Mouse (Mus musculus) naive thymus-derived CD4-positive, alpha-beta T cell, adult 2 months (primary cell): ENCODE results near the gene Poc1b.
A peak's percentile ranks its signal among the peaks of the same experiment; 100 is the strongest.
"Not testable (repeated sequence)": the region's sequence is repeated elsewhere in the genome, so short reads cannot be mapped to it uniquely, and the experiment has no call there.

ENCODE experiments used
- DNase-seq: peaks from one replicate; pipeline ENCODE4 v3.0.0-alpha.2; 2011; ENCODE audit warnings: low read depth

The Poc1b gene

GRCm38 (mm10) chr10:99157697-99158096, 50.9 kb downstream of the Poc1b start:
- not testable (repeated sequence) for DNase-seq

DNA sequence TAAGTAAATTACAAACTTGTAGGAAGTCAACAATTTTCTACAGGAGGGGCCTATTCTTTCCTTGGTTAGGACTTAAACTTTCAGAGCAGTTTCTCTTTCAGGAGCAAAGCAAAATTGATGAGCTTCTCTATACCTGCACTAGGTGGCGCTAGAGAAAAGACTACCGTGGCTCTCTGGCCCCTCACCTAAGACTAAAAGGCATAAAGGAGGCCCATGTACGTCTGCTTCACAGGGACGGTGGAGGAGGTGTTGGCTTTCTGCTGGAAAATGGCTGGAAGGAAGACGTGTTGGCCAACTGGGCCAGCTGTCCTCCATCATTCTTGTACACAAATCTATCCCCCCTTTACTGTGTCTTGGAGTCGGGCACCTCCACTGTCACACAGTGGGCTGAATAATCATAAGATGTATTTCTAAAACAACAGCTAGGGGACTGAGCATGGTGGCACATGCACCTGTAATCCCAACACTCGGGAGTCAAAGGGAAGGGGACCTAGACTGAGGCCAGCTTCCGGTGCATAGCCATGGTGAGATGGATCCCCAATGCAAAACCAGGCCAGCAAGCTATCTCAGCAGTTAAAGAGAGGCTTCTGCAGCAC, 55.2 kb downstream of the Poc1b start:
- DNase-seq, result peak; percentile 78

DNA sequence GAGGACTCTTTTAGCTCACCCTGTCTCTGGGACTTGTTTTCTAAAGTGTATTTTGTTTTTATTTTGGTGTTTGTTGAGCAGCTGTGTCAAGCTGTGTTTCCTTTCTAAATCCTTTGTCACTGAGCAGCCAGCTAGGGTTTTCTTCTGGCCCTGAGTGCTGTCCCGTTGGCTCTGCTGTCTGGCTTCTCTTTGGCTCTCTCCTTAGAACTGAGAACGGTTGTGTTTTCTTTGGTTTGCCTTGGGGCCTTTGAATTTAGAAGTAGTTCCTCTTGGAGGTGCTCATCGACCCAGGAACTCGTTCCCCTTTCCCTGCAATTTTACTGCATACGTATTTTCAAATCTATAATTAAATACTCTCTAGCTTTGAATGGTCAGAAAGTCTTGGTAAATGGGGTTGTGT, 56.2 kb downstream of the Poc1b start:
- no peak for DNase-seq

DNA sequence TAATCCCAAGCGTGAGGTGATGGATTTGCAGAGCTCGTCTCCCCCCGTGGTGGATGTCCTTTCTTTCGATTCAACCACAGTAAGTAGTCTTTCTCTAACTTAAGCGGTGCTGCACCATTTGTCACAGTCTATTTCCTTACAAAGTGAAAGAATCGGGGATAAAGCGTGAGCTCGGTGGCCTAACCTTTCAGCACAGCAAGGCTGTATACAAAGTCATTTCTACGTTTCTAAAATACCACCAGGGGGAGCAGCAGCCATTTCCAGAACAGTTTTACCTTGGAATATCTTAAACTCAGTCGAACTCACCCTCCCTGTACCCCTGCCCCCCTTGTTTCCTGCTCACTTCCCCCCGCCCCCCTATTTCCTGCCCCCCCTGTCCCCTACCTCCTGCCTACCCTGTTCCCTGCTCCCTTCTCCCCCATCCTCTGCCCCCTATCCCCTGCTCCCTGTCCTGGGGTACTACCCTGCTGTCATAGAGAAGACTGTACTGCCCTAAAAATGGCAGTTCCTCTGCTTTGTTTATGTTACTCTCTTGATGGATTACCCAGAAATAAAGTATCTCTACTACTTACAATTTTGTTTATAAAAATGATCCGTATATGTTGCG, 58.1 kb downstream of the Poc1b start:
- DNase-seq, result peak; percentile 75

- DNase-seq, result peak; percentile 52
Measured at GRCm38 (mm10) chr10:99165751-99166282, 59.0 kb downstream of the Poc1b start.

- DNase-seq, result peak; percentile 40
Measured at GRCm38 (mm10) chr10:99166392-99166791, 59.6 kb downstream of the Poc1b start.

DNA sequence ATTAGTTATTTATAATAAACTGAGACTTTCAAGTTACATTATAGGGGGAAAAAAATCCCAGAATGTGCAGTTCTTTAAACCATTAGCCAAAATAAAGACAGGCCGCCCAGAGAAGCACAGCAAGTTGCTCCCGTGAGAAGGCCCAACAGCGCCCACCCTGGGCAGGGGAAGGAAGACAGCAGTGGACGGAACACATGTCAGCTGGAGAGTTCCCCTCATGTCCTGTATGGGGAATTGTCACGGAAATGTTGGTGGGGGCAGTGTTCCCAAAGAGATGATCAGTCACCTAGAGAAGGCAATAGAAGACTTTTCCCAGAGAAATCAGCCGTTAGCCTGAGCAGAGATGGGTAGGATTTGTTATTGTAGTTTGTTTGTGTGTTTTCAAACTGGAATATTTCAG, 61.6 kb downstream of the Poc1b start:
- DNase-seq, result no peak

DNA sequence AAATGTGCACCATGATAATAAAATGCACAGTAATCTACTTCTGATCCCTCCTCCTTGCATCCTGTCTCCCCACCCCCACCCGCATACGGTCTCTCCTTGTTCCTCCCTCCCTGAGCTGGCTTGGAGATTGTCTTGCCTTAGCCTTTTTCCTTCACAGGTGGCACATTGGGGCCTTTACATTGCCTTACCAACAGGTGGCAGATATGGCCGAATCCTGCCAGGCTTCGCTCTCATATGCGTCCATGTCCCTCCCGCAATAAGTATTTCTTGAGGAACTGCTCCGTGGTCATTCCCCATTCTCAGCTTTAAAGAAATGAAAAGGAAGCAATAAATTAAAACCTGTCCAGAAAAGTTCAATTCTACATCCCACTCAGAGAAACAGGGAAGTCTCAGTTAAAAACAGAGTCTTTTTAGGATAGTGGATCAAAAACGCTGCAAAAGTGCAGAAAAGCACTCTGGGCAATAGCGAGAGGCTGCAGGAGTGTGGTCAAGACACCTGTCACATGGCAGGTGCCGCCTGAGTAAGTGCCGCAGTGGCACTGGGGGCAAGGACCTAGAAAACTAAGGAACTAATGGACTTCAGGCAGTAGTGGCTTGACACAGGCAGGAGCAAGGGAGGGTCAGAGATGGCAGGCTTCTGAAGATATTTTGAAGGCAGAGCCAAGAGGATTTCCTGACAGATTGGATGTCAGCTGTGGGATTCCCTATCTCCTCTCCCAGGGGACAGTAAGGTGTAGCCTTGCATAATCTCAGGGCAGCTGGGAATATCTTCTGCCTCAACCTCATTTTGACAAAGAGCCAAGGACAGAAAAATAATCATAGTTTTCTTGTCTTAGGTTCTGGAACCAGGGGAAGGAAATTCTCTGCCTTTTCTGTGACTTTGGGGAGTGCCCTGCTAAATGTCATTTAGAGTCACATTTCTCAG, 62.3 kb downstream of the Poc1b start:
- peak; percentile 68 for DNase-seq

GRCm38 (mm10) chr10:99169765-99170129, 62.9 kb downstream of the Poc1b start:
- DNase-seq, result peak; percentile 78

DNA sequence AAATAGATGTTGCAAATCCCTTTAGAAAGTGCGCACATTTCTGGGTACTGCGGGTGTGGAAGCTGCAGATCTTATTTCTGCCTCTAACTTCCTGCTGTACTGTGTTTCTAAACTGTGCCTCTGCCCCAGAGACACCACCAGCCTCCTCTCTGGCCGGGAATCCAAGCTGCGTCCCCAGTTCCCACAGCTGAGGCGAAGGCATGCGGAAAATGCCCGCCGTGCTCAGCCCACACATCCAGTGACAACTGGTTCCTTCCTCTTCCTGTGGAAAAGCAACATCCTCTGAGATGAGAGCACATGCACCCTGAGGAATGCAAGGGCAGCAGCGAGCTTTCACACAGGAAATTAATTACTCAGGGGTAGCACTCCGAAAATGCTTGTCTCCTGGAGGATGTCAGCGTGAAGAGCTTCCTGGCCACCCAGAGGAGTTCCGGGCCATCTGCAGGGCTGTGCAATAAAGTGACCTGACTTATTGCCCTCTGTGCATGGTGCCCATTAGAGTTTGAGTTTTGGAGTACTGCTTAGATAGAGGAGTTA, 65.2 kb downstream of the Poc1b start:
- peak; percentile 66 for DNase-seq

- no peak for DNase-seq
Measured at GRCm38 (mm10) chr10:99172906-99173507, 66.2 kb downstream of the Poc1b start.

DNA sequence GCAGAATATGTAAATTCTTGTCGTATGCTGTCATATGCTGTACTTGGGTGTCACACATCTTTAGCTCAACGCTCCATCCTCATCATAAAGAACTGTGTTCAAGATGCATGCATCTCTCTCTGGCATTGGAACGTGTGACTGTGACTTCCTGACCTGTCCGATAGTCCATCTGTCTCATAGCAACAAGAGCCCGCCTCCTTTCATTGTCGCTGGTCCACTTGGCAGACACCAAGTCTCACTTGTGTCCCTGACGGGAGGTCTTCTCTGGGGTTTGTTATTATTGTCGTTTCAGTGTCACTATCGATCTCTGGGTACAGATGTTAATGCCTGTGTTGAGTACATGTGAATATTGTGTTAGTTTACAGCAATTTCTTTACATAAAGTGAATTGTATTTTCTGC, 70.1 kb downstream of the Poc1b start:
- DNase-seq, result no peak

- no peak for DNase-seq
Measured at GRCm38 (mm10) chr10:99178118-99178517, 71.3 kb downstream of the Poc1b start.

DNA sequence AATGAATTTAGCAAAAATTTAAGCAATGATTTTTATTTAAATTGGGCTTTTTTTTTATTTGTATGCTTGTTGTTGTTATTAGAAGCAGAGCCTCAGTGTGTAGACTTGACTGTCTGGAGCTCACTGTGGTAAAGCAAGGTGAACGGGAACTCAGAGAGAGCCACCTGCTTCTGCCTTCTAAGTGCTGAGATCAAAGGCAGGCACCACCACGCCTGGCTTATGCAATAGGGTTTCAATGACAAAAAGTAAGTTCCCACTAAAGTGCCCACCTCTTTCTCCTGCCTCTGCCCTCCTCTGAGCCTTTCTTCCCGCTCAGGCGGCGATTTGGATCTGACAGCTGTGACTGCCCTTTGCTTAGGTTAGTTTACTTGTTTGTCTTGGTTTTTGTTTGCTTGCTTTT, 72.3 kb downstream of the Poc1b start:
- no peak for DNase-seq

DNA sequence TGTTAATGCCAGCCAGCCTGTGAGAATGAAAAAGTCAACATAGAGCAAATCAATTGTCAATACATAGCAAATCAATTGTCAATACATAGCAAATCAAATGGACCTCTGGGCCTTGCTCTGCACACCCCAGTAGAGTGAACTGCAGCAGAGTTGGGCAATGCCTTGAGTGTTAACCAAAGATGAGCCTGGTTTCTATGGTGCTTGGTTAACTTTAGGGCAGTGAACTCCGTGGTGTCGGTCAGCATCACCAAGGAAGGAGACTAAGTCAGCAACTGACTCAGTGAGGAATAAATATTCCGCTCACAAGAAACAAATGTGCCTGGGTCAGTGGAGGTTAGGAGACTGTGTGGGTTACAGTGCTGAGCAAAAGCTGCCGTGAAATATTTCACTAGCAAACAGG, 72.7 kb downstream of the Poc1b start:
- no peak for DNase-seq

DNA sequence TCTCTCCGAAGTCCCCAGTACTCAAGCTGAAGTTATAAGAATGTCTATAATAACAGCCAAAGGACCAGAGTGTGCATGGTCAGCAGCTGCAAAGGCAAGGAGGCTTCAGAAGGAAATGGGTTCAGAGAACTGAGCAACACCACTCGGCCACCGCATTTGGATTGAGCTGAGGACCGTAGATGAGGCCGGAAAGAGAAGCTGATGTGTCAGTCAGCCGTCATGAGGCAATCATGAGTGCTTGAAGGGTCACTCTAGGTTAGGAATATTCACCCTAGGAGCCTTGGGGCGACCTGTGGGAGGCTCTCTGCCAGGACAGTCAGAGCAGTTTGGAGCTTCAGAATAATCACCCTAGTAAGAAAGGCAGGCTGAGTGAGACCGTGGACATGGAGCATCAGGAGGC, 74.7 kb downstream of the Poc1b start:
- no peak for DNase-seq

DNA sequence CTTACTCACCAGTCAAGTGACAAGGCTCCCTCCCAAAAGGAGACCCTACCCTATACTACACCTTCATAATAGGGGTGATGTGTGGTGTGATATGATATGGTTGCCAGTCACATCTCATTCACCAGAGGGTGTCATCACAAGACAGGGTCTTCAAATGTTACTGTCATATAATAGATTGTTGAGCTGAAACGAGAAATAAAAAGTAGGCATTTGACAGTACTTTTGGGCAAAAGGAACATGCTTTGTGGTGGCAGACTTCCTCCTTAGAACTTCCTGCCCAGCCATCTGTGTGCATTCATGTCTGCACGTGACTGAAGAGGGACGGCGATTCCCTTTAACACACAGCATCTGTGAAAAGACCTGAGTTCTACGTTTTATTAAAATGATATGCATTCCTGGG, 75.3 kb downstream of the Poc1b start:
- peak; percentile 75 for DNase-seq

DNA sequence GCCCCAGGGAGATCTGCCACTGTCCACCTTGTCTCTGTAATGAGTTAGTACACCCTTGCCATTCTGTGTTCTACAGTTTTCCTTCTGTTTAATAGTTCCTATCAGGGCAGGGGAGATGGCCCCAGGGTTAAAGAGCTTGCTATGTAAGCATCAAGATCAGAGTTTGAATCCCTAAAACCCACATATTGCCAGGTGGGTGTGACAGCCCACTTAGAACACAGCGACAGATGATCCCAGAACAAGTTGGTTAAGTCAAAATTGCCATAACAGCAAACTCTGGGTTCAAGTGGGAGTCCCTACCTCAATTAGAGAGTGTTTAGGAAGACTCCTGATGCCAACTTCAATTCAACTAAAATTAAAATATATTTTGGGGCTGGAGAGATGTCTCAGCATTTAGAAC, 81.3 kb downstream of the Poc1b start:
- no peak for DNase-seq

DNA sequence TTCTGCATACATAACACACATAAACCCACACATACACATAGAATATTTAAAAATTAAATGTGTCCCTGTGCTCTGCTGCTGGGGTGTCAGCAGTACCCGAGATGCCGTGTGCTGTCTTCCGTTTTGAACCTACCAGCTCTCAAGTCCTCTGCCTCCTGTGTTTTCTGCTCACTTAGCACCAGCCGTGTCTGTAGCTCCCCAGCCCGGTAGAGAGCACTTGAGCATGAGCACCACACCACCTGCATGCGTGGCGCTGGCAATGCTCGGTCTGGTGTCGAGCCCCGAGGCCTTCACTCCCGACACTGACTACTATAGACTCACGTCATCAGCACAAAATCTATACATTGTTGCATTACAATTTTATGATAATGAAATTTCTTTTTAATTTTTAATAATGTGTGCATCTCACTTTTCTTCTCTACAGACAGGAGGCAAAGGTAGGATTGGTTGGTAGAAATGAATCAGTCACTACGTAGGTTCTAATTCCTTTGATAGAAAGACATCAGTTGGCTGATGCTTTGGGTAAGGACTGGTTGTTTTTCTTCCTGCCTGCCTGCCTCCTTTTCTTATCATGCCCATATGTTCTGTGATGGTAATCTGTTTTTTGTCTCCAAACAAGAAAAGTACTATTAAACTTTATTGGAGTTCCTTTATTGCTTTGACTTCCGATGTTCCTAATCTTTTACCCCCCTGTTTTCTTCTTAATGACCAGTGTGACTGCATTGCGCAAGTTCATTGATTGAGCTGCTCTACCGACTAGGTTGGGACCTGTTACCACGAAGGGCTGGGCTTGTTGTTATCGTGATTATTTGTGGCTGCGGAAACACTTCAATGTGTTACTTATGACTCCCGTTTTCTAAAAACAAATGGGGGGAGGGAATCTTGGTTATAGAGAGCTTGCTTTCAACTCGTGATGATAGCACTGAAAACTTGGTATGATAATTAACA, 82.1 kb downstream of the Poc1b start:
- DNase-seq, result no peak

- peak; percentile 79 for DNase-seq
Measured at GRCm38 (mm10) chr10:99190798-99191197, 84.0 kb downstream of the Poc1b start.

DNA sequence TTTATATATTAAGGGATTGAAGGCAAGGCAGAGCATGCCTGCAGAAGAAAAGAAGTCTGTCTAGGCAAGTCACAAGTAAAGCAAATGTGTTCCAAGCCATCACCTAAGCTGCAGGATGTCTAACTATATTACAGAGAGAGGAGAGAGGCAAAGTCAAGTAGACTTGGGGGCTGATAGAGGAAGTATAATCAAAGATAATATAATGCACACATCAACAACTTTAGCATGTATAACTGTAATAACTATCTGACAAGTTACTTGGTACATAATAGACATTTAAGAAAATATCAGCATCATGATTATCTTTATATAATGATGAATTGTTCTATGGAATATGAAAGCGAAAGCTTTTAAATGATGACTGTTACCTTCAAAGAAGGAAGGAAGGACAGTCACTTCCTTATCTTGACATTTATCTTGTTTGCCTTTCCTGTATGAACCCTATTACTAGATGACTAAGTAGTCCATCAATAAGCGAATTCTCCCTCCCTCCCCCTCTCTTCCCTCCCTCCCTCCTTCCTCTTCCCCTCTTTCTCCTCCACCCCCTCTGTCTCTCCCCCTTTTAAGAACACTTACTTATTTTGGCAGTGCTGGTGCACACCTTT, 87.7 kb downstream of the Poc1b start:
- peak; percentile 60 for DNase-seq
